Comparison of ENCODE assay signal across 13 mouse cellular contexts in genomic region chr7:79232048-79232447, GRCm38 (mm10).
"Had no signal": no experiment of that assay in that cellular context is flagged by ENCODE, and none has a peak within 500 bp of the region (broad histone marks: within the 10 kb centered on the region; RNA-seq: fewer than 3 reads in every experiment).

No protein-coding gene starts in this region.

- H3K27ac ChIP-seq: left cerebral cortex, adult 2 months; limb, embryonic 10.5 days; liver, embryonic 12.5 days; macrophage; midbrain, embryonic 13.5 days; stomach, postnatal 0 days had no signal

- H3K9ac ChIP-seq: liver, embryonic 12.5 days; midbrain, embryonic 13.5 days had no signal

- H3K9me3 ChIP-seq: limb, embryonic 10.5 days; liver, embryonic 12.5 days; midbrain, embryonic 13.5 days had no signal

- ATAC-seq: liver, embryonic 12.5 days; lung, postnatal 0 days; midbrain, embryonic 13.5 days had no signal

- H3K36me3 ChIP-seq: limb, embryonic 10.5 days; liver, embryonic 12.5 days; midbrain, embryonic 13.5 days had no signal

- DNase-seq: kidney, adult 8-10 months; kidney, postnatal 25 days; right cerebral cortex, adult 18-20 months; right cerebral cortex, postnatal 25 days; thymus, adult 18-20 months; thymus, postnatal 14 days had no signal

- H3K27me3 ChIP-seq: midbrain, embryonic 13.5 days had no signal

- H3K4me3 ChIP-seq: left cerebral cortex, adult 2 months; limb, embryonic 10.5 days; liver, embryonic 12.5 days; midbrain, embryonic 13.5 days had no signal

- H3K4me1 ChIP-seq: liver, embryonic 12.5 days; midbrain, embryonic 13.5 days had no signal
